Mouse (Mus musculus): Measurements from ENCODE around the gene Mmrn1.
A peak's percentile ranks its signal among the peaks of the same experiment; 100 is the strongest.
"Not testable (repeated sequence)": the region's sequence is repeated elsewhere in the genome, so short reads cannot be mapped to it uniquely, and the experiment has no call there.

The Mmrn1 gene

GRCm38 (mm10) chr6:60924676-60925075 is at the start of gene Mmrn1:
Gene Mmrn1, plus strand, starts transcription at chr6:60924976.
- not testable (repeated sequence) for DNase-seq

GRCm38 (mm10) chr6:60880362-60880761 is 44.4 kb upstream of the Mmrn1 start:
- no peak for DNase-seq

DNA sequence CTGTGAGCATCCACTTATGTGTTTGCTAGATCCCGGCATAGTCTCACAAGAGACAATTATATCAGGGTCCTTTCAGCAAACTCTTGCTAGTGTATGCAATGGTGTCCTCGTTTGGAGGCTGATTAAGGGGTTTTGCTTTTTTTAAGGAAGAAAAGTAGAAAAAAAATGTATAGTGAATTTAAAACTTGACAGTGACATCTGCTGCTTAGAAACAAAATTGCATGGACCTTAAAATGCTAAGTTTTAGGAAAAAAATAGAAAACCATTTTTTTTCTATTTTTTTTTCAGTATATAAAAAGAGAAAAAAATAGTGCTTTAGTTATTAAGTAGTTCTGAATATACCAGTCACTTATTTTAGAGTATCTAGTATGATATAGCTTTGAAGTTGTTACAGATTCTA is 43.2 kb upstream of the Mmrn1 start:
- no peak for DNase-seq

DNA sequence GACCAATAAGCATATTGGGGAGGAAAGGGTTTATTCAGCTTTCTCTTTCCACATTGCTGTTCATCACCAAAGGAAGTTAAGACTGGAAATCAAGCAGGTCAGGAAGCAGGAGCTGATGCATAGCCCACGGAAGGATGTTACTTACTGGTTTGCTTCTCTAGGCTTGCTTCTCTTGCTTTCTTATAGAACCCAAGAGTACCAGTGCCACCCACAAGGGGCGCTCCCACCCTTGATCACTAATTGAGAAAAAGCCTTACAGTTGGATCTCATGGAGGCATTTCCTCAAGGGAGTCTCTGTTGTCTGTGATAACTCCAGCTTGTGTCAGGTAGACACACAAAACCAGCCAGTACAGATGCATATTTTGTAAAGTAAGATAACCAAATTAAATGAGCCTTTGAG is 17.5 kb upstream of the Mmrn1 start:
- DNase-seq, result no peak

DNA sequence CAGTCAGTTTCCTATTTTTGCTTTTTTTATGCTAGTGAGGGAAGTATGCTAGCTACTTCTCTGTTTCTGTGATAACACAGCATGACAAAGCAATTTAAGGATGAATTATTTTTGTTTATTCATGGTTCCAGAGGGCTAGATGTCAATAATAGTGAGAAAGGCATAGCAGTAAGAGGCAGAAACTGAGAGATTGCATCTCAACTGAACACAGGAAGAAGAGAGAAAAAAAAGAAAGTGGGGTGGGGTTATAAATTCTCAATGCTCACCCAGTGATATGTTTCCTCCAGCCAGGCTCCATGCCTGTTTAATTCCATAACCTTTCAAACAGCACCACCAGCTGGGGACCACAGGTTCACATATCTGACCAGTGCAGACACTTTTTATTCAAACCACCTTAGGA is 6.6 kb downstream of the Mmrn1 start:
- peak in 1 of 2 experiments; percentile 1 for DNase-seq

DNA sequence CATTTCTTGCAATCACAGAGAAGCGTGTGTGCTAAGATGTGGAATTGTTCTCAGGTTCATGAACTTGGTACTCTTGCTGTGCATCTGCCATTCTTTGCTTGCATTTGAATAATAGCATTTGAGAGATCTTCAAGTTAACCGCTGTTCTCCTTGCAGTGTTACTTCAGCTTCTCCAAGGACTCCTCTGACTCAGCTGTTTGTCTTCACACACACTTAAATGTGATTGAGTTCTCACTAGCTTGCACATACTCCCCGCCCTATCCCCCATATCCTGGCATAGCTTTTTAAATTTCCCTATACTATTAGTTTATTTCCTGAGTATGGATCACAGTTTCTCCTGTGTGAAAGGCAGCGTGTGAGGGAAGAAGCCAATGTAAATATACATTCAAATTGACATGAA is 10.1 kb downstream of the Mmrn1 start:
- DNase-seq, result no peak

- DNase-seq, result no peak
Observed at GRCm38 (mm10) chr6:60935448-60936130, 10.8 kb downstream of the Mmrn1 start.

GRCm38 (mm10) chr6:60944178-60944577 is 19.4 kb downstream of the Mmrn1 start:
- DNase-seq, result no peak

GRCm38 (mm10) chr6:60944621-60945020 is 19.8 kb downstream of the Mmrn1 start:
- DNase-seq, result no peak

DNA sequence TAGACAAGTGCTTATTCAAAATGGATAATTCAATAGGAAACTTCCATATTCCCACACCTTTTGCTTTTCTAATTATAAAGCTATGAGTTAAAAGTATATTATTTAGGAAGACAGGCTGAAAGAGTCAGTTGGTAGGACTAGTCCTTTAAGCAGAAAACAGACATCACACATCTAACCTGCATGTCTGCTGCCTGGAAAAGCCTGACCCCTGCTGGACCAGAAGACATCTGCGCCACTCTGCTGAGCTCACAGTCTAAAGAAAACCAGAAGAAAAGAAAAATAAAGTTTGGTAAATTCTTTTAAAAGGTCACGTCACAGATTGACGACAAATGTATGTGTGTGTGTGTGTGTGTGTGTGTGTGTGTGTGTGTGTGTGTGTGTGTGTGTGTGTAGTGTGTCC is 25.6 kb downstream of the Mmrn1 start:
- DNase-seq, result peak in 1 of 2 experiments; percentile 8

- no peak for DNase-seq
Observed at GRCm38 (mm10) chr6:60961285-60961684, 36.5 kb downstream of the Mmrn1 start.

DNA sequence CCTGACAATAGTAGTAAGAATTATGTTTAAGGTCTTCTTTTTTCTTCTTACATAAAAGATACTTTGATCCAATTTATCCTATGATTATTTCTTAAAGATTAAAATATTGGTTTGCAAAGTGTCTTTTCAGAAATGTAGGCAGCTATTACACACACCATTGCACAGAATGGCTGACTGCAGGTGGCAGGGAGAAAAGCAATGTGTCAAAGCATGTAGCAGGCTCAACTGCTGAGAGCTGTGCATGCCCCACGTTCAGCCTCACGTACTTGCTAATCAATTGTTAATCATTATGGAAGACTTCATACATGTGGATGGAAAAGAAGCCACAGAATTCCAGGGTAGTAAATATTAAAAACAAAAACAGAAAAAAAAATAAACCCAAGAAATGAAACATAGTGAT is 37.1 kb downstream of the Mmrn1 start:
- DNase-seq, result no peak

- DNase-seq, result no peak
Observed at GRCm38 (mm10) chr6:60962668-60963067, 37.9 kb downstream of the Mmrn1 start.

DNA sequence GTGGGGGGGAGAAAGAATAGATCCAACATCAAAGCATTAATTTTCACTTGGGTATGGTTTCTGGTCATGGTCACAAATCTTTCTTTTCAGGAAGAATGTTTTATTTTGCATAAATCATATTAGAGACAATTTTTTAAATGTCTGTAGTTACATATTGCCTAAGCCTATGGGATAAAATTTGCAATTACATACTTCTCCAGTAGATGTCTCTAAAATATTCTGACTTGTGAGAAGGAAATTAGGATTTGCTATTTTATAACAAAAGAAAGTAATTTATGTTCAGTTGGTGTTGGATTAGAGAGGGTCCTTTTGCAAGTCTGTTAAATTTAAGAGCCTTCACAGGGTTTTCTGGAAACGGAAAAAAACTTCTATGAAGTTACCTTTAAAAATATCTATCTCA is 39.0 kb downstream of the Mmrn1 start:
- no peak for DNase-seq

DNA sequence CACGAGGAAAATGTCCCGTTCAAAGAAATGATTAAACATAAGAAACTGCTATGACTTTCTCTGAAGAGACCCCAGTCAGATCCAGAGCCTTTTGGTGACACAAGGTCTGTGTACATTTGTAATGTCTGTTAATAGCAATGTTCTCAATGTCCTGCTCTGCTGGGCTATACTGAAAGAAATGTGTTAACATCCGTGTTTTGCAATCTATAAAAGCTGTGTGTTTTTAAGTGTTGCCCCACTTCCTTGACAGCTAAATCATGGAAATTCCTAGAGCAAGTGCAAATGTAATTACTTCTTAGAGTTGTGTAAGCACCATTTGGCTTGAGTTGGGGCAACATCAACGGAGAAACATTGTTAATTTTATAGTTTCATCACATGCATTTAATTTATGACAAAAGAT is 42.2 kb downstream of the Mmrn1 start:
- no peak for DNase-seq

DNA sequence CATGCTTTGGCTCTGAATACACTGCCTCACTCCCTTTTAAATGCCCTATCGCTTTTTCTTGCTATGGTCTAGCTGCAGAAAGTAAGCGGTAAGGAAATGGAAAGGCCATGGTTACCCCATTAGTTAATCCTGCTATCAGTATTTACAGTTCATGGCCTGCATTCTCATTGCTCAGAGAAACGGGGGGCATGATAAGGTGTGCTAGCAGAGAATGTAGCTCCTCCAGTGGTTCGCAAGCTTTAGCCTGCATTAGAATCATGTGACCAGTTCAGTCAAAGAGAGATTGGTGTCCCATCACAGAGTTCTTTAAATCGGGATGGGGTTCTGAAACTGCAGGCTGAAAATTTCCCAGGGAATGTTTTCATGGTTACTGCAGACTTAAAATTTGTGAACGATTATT is 44.6 kb downstream of the Mmrn1 start:
- DNase-seq, result no peak

- DNase-seq, result no peak
Observed at GRCm38 (mm10) chr6:60970811-60971210, 46.0 kb downstream of the Mmrn1 start.

- no peak for DNase-seq
Observed at GRCm38 (mm10) chr6:60978610-60979009, 53.8 kb downstream of the Mmrn1 start.

DNA sequence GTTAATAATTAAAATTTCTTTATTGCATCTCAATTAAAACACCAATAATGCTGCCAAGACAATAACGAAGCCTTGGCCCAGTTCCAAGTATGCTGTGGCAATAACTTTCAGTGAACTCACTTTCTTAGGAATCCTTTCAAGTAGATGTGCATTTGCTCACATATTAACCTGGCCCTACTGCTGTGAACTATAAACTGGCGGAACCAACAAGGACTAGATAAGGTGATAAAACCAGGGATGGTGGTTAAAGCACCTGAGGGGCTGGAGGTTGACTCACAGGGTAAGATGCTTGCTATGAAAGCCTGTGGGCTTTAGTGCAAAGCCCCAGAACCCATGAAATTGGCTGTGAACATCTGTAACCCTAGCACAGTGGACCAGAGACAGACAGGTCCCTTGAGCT is 54.3 kb downstream of the Mmrn1 start:
- DNase-seq, result no peak

- no peak for DNase-seq
Observed at GRCm38 (mm10) chr6:60984360-60984759, 59.6 kb downstream of the Mmrn1 start.

DNA sequence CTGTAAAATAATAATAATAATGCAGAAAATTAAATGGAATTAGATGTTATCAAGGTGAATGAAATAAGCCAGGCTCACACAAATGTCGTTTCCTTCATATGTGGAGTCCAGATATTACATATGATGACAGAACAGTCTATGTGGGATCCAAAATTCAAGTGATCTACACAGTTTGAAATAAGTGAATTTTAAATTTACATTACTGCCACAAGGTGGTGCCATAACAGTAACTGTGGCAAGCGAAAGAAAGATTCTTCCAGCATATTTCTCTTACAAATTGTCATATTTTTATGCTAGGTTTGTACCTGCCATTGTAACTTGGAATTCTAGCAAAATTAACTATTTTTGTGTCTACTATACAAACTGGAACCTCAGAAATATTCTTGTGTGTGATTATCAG is 61.1 kb downstream of the Mmrn1 start:
- DNase-seq, result no peak

DNA sequence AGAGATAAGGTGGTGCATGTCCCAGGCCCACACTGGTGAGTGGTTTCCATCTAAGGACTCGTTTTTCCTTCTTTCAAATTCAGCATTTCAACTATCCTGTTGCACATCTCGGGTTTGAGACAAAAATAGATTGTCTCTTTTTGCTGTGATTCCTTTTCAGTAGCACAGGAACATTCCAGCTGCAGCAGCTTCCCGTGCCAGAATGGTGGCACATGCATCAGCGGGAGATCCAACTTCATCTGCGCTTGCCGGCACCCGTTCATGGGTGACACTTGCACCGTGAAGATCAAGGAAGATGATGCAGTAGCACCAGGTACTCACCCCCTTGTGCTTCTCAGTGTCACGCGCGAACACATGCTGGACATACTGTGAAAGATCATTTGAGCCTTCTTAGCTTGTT is 62.1 kb downstream of the Mmrn1 start:
- DNase-seq, result no peak

GRCm38 (mm10) chr6:60987804-60988203 is 63.0 kb downstream of the Mmrn1 start:
- no peak for DNase-seq

DNA sequence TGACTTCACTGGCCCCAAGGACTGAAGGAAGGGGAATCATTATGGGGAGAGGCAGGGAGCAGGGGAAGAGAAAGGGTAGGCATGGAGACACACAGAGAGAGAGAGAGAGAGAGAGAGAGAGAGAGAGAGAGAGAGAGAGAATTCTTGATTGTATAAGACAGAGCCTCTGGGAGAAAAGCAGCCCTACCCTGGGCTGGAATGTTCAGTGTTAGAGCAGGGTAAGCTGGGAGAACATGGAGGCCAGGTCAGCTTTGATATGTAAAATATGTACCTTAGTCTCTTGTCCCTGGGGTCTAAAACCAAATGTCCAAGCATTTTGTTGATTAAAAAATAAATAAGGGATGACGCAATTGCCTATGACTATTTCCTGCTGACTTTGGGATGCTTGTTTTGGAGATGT is 67.6 kb downstream of the Mmrn1 start:
- DNase-seq, result no peak

DNA sequence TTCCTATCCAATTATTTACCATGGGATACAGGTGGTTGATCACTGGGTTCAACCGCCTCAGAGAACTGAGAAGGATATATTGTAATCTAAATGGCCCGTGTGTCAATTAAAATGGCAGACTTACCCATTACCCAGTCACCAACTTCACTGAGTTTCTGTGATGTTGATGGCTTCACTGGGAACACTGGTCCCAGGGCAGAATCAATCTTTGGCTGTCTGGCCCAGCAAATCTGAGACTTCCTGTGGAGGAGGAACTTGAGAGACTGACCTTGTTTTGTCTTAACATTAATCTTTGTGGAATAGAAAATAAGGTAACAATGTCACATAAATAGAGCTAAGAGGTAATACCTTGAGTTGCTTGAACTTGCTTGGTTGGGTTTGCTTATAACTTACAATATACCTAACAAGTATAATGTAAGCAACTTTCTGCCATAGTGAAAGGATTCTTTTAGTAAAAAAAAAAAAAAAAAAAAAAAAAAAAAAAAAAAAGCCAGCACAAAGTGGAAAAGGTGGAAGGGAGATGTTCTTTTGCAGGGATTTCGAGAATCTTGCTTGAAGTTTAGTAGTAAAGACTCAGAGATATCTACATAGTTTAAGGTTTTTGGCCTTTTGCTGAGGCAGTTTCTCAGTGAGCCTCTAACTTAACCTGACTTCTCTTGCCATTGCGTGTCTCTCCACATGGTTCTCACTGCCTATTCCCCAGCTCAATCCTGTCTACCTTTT is 68.8 kb downstream of the Mmrn1 start:
- no peak for DNase-seq
